Mouse (Mus musculus): ENCODE results near the gene Dusp19. TPM values are rescaled to one million over a fixed set of nuclear protein-coding genes. Genes with fewer than 3 reads are reported as not detected.

The Dusp19 gene
- polyA plus RNA-seq, 1 experiment from 2014 or later = 20.0 TPM

DNA sequence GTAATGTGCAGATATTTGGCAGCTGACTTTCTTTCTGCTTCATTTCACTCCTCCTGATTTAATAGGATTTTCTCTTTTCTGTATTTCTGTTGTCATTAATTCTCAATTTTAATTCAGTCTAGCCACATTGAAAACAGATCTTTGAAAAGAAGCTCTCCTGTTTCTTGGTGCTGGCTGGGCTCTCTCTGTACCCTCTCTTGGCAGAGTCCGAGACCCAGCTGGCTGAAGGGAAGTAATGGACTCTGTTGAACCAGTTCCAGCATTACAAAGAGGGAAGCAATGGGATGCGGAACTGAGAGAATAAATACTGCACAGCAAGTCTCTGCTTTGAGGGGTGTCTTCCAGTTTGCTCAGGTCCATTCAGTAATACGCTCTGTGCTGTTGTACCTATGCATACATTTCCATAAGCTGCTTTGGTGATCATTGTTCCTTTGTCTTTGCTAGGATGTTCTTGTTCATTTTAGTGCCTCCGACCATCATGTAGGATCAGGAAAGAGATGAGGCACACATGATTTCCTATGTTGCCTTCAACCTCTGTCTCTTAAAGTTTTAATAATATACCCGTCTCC, 50.6 kb downstream of the Dusp19 start:
- H3K4me1 ChIP-seq (ENCODE audit: control insufficient read depth, insufficient read depth, low read length) = no peaks in the 10 kb centered on the region
- DNase-seq = peak; percentile 37
- 80% methylated on average over 5 of the region's 5 CpGs for WGBS
- no peak overlapping the region for H3K4me3 ChIP-seq (replicated peaks; ENCODE audit: low read depth, low read length)
- no peak overlapping the region for H3K9ac ChIP-seq (replicated peaks; ENCODE audit: low read length)
- H3K27ac ChIP-seq (replicated peaks; ENCODE audit: low read depth, low read length) = no peak overlapping the region
- H3K27me3 ChIP-seq (ENCODE audit: control insufficient read depth, insufficient read depth, low read length) = no peaks in the 10 kb centered on the region
- no peak for ATAC-seq (ENCODE audit: low FRiP score, low TSS enrichment)
- H3K4me2 ChIP-seq (ENCODE audit: low read length) = no peak overlapping the region
- H3K9me3 ChIP-seq (ENCODE audit: control insufficient read depth, low read length) = no peaks in the 10 kb centered on the region
- peaks cover 12% of the 10 kb centered on the region for H3K36me3 ChIP-seq (ENCODE audit: control insufficient read depth, insufficient read depth, low read length)

- no peak for ATAC-seq (ENCODE audit: low FRiP score, low TSS enrichment)
- WGBS = 76% methylated on average over 11 of the region's 11 CpGs
Observed at GRCm38 (mm10) chr2:80669868-80670666, 53.2 kb downstream of the Dusp19 start.

DNA sequence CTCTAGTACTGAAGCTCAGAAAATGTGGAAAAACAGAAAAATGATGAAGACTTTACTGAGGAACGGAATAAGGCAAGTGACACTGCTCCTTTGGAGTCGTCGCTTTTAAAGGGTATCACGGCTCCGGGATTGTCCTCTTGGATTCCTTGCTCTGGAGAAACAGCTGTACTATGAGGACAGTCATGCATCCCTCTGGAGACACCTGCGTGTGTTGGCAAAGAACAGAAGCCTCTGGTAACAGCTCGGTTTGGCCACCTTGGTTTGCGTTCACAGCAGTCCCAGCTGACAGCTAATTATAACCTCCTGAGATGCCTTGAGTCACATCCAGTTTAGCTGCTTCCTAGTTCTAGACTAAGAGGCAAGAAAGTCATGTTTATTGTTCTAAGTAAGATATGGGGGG, 62.0 kb downstream of the Dusp19 start:
- no peaks in the 10 kb centered on the region for H3K36me3 ChIP-seq (ENCODE audit: control insufficient read depth, insufficient read depth, low read length)
- no peaks in the 10 kb centered on the region for H3K27me3 ChIP-seq (ENCODE audit: control insufficient read depth, insufficient read depth, low read length)
- DNase-seq (no peak), ATAC-seq (ENCODE audit: low FRiP score, low TSS enrichment) (no peak)
- WGBS = 94% methylated on average over 8 of the region's 8 CpGs
- no peak overlapping the region for H3K9ac ChIP-seq (replicated peaks; ENCODE audit: low read length)
- H3K9me3 ChIP-seq (ENCODE audit: control insufficient read depth, low read length) = no peaks in the 10 kb centered on the region
- no peak overlapping the region for H3K27ac ChIP-seq (replicated peaks; ENCODE audit: low read depth, low read length)
- no peak overlapping the region for H3K4me2 ChIP-seq (ENCODE audit: low read length)
- no peaks in the 10 kb centered on the region for H3K4me1 ChIP-seq (ENCODE audit: control insufficient read depth, insufficient read depth, low read length)
- no peak overlapping the region for H3K4me3 ChIP-seq (replicated peaks; ENCODE audit: low read depth, low read length)

More at GRCm38 (mm10) chr2:80669868-80670666, 53.2 kb downstream of the Dusp19 start:
- H3K4me1 ChIP-seq (ENCODE audit: control insufficient read depth, insufficient read depth, low read length) = no peaks in the 10 kb centered on the region
- H3K9ac ChIP-seq (replicated peaks; ENCODE audit: low read length) = no peak overlapping the region
- no peaks in the 10 kb centered on the region for H3K9me3 ChIP-seq (ENCODE audit: control insufficient read depth, low read length)
- no peak overlapping the region for H3K4me3 ChIP-seq (replicated peaks; ENCODE audit: low read depth, low read length)
- peak; percentile 37 for DNase-seq
- H3K36me3 ChIP-seq (ENCODE audit: control insufficient read depth, insufficient read depth, low read length) = peaks cover 12% of the 10 kb centered on the region
- no peak overlapping the region for H3K4me2 ChIP-seq (ENCODE audit: low read length)
- no peaks in the 10 kb centered on the region for H3K27me3 ChIP-seq (ENCODE audit: control insufficient read depth, insufficient read depth, low read length)
- H3K27ac ChIP-seq (replicated peaks; ENCODE audit: low read depth, low read length) = no peak overlapping the region

MicroRNAs within 50 kb of the gene (microRNA counts, 519-probe panel; counts per million panel counts)
- microRNA mmu-miR-684 = not detected

Small RNA genes within 50 kb of the gene (microRNA-seq; reads per million reads assigned to microRNA genes)
- gene Mir684-1 = not detected

Other genes starting within 250 kb of the Dusp19 start
- gene Frzb, start 169.4 kb upstream of the Dusp19 start, polyA plus RNA-seq (2014; fragmentation: Nextera tagmentation; extraction: Ambion mirVana) = 0.84 and 2.2 TPM in 2 replicates
- gene Nckap1, start 35.7 kb upstream of the Dusp19 start, polyA plus RNA-seq (2014; fragmentation: Nextera tagmentation; extraction: Ambion mirVana) = 82.3 and 94.7 TPM in 2 replicates
- gene Nup35, start 191 bp downstream of the Dusp19 start, polyA plus RNA-seq (2014; fragmentation: Nextera tagmentation; extraction: Ambion mirVana) = 60.2 and 61.6 TPM in 2 replicates

All from midbrain, embryonic 14.5 days (tissue).